Mouse (Mus musculus) cerebellum, adult 9-11 months (tissue): ENCODE results near the gene Tm4sf1.

ENCODE experiments used
- DNase-seq: peaks from one replicate; pipeline ENCODE4 v3.0.0; 2022

The Tm4sf1 gene

DNA sequence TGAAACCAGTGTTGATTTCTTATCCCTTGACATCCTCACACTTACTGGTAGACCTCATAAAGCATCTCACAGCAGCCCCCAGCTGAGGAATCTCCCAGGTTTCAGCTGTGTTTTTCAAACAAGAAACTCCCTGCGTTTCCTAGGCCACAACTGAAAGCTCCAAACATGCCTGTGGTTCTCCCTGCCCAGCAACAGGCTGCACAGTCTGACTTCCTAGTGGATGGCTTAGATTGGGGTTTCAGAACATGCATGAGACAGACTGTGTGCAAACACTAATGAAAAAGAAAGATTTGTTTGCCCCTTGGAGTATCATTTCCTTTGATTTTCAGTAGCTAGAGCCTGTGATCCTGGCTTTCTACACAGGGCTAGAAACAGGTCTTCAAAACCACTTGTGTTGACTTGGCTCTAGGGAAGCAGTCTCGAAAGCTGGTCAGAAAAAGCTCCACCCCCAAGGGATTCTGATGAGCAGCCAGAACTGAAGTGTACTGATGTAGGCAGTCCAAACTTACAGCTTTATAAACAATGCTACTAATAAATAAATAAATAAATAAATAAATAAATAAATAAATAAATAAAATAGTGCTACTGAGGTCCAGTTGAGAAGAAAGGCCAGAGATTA, at the start of gene Tm4sf1:
Gene Tm4sf1 (minus strand): TSS at position 68 of the 619 bp plus-strand sequence.
- no peak for DNase-seq

- DNase-seq = no peak
These were observed 43.0 kb upstream of the Tm4sf1 start for GRCm38 (mm10) chr3:57344811-57345210.

DNA sequence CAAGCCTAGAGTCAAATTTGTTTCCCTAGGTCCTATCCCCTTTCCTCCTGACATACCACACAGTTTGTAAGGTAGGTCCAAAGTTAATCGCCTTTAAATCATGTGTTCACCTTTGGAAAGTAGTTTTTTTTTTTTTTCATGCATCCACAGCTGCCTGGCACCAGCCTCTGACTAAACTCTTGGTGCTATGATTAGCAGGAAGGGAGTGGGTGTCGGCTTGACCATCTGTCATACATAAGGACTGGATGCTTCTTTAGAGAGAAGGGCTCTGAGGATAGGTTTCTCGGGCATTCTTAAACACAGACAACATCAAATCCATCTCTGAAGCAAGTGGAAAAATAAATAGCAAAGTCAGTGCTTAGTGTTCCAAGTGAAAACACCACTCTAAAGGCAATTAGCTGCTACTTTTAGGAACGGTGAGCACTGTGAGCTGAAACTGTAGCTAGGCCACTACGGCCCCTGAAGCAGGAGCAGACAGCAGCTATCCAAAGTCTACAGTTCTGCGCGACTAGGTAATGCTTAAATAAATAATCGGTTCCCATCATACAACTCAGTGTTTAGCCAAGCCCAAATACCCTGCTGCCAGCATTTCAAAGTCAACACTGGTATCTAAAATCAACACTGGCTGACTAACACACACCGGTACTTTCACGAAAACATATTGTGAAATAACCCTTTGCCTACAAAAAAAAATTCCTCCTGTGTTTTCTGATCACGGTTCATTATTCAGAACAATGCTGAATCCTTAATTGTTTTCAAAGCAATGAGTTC, 42.2 kb upstream of the Tm4sf1 start:
- no peak for DNase-seq

DNA sequence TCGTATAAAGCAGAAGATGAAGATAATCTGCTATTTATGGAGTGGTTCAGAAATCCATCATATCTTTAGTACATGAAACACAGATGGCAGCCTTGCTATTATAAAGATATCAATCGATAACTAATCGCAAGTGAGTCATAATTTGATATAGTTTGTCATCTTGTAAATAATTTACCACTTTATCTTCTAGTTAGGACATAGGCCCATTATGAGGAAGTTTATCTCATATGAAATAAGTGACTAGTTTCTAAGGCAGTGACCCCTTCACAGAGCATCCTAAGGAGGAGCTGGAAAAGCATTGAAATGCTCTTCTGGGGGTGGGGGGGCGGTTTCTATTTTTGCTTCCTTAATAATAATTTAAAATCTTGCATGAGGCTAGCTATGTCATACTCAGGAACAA, 41.2 kb upstream of the Tm4sf1 start:
- no peak for DNase-seq

DNA sequence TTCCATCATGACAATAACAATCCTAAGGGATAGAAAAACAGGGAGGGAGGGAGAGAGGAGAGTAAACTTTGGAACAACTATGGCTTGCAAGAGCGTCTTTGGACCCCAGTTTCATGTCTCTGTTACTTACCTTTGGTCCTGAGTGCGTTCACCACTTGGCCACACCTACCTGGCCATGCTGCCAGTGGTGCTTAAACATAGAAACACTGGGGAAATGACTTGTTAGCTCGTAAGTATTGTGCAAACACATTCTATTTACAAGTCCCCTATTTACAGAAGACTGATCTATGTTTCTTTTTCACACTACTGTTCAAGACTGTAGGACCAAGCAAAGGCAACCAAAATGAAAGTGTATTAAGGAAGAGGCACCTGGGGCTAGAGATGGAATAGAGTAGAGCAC, 39.5 kb upstream of the Tm4sf1 start:
- no peak for DNase-seq

DNA sequence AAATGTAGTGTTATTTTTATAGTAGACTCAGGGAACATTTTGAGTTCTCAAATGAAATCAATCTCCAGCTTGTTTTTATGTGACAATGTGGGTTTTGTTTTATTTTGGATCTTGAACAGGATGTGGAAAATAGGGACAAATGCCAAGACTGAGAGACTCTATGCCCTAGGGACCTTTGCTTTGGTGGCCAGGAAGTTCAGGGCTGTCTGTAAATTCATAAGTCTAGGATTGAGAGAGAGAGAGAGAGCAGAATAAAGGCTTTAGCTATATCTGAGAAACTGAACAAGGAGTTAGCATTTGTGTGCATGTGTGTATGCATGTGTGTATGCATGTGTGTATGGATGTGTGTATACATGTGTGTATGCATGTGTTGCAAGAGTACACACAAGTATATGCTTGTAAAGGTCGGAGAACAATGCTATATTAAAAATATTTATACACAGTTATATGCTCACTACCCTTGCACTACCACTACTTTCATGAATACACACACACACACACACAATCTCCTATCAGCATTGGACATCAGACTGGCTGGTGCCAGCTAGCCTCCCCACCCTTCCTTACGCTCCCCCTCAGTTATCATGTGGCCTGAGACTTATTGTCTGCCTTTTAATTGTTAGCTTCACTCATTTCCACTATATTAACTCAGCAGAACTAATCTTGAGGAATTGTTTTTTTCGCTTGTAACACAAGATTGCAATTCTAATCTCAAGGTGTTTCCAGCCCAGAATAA, 33.5 kb upstream of the Tm4sf1 start:
- no peak for DNase-seq

GRCm38 (mm10) chr3:57327941-57328340, 26.2 kb upstream of the Tm4sf1 start:
- DNase-seq = no peak

DNA sequence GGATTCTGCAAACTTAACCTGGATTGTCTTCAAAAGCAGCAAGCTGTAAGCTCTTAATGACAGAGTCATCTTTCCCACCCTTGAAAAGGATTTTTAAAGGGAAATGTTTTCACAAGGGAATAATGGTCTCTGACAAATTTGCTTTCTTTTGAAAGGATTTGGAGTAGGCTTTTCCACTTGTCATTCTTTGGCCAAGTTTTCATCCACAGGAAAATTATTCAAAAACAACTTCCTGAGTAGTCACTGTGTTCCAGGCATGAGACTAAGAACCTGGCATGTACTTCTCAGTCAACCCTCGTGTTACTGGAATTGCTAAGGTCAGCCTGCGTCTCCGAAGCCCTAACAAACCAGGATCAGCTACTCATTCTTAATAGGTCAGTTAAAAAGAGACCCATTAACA, 5.3 kb upstream of the Tm4sf1 start:
- no peak for DNase-seq

DNA sequence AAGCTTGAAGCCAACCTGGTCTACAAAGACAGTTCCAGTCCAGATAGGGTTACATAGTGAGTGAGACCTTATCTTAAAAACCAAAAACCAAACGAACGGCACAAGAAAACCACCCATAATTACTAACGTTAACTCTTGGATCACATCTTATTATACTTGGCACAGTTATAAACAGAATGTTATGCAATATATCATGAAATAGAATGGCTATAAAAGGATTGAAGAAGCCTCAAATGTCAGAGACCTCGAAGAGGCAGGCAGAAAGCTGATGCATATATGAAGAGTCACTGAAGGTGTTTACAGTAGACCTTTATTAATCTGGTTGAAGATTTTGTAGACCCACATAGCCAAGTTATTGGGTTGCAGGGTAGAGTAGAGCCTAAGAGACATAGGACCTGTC, 3.8 kb upstream of the Tm4sf1 start:
- DNase-seq = no peak

- no peak for DNase-seq
These were observed 2.7 kb upstream of the Tm4sf1 start for GRCm38 (mm10) chr3:57304484-57304883.

DNA sequence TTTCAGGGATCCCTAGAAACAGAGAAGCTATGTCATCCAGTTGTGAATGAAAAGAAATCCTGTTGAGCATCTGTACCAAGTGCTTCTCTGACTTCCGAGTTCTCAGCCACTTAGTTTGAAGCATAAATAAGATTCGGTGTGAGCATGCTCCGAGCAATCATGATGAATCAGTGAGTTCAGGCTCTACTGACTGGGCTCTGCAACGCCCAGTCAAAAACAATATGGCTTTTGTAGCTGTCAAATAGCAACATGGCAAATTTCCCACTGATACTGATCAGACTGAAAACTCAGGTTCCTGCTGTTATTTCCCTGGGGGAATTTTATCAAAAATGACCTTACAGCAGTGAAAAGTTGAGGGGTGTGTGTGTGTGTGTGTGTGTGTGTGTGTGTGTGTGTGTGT, 2.3 kb upstream of the Tm4sf1 start:
- DNase-seq = no peak

DNA sequence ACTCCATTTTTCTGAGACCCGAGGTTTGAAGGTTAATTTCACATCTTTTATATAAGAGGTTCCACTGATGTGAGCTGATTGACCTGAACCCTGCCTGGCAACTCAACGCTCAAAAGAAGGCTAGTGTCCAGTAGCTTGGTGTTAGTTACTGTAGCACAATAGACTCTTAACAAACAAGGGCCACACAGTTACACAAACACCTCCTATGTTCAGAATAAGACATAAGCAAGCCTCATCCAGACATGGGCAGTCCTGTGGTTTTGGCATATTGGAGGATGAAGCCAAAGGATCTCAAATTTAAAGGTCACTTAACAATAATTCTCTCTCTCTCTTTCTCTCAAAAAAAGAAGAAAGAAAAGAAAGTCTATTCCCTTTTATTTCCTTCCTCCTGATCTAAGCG, 1.7 kb upstream of the Tm4sf1 start:
- no peak for DNase-seq

- no peak for DNase-seq
These were observed 1.1 kb upstream of the Tm4sf1 start for GRCm38 (mm10) chr3:57302886-57303285.

- DNase-seq = no peak
These were observed 422 bp downstream of the Tm4sf1 start for GRCm38 (mm10) chr3:57301366-57301765.

DNA sequence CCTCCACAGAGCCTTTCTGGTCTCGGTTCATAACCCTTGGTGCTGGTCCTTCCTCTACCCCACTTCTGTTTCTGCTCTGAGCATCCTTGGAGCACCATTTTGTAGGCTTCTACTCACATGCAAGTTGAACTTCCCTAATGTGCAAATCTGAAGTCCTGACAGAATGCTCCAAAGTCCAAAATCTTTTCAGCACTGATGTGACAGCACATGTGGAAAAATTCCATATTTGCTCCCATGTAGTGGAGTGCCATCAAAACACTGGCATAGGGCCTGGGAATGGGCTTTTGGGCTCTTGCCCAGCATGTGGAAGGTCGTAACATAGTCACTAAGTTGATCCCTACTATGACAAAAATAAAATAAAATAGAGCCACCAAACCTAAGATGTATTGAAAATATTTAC, 3.8 kb downstream of the Tm4sf1 start:
- DNase-seq = no peak

DNA sequence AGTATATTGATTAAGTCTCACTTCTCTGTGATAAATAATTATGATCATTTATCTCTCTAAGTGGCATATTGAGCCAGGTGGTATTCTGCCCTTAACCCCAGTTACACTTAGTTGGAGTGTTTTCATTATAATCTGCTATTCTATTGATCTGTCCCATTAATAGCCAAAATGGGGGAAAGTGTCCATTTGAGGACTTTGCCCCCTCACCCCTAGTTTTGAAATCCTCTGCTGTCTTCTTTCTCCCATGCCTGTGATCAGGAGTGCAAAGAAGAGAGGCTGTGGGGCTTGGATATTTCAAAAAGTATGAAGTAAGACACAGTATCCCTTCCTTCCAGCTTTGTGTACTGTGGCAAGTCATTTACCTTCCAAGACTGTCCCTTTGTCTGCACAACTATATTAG, 5.2 kb downstream of the Tm4sf1 start:
- no peak for DNase-seq

GRCm38 (mm10) chr3:57295631-57296030, 6.2 kb downstream of the Tm4sf1 start:
- DNase-seq = no peak

- DNase-seq = peak; percentile 7
These were observed 6.9 kb downstream of the Tm4sf1 start for GRCm38 (mm10) chr3:57294742-57295525.

DNA sequence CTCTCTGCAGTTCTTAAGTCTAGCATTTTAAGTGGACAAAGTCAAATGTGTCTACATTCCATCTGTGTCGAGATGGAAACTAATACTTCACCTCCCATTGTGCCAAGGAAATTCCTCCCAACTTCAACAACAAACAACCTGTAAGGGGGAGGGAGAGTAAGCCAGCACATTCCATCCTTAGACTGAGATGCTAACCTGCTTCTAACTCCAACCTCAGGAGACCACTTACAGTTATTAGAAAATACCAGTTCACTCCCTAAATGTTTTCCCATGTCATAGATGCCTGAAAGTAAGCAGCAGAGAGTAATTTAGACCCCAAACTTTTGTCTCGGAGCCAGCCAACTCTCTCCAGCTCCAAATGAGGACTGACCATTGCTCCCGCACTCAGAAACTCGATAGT, 7.9 kb downstream of the Tm4sf1 start:
- DNase-seq = no peak

DNA sequence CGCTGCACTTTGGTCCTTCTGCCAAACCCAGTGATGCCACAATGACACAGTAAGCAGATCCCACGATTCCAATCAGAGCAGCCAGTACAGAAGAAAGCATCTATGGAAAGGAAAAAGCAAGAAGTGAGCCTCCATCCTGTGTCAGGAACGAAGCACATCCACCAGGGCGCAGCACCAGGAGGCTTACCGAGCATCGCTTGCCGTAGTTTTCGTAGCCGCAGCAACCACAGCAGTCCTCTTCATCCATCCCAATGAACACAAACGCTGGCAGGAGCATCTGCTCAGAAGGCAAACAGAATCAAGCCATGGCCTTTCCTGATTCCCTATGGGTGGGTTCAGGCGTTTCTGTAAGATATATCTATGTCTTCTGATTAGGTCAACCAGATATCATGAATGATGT, 9.0 kb downstream of the Tm4sf1 start:
- DNase-seq = no peak

- DNase-seq = no peak
These were observed 12.8 kb downstream of the Tm4sf1 start for GRCm38 (mm10) chr3:57288944-57289491.

DNA sequence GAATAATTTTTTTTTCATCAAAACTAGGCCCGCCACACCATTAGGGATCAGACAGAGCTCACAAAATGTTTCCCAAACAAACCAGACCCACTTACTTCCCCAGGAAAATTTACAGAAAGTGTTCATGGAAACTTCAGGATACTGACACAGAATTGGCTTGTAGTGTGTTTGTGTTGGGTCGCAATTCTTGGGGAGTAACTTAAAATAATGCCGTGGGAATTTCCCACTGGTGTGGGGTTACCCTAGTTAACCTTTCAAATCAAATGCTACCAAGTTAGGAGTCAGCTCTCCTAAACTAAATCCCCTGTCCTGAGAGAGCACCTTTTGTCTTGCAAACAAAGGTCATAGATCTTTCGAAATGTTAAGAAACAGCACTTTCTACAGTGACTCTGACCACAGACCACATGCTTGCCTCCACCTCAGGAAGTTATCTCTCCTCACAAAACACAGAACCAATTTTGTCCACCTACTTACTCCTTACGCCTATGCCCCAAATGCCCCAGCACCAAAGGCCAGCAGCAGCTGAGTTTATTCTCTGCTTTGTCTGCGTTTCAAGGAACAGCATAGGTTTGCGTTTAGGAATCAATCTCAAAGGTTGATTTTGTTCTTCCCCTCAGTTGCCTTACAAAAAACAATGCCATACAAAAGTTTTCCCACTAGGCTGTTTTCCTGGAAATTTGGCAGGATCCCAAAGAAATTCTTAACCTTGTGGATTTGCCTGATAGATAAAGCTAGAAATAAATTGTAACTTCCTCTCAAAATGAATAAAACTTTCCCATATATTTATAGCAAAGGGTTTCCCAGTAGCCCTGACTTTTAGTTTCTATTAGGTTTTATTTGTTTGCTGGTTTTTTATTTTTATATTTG, 13.7 kb downstream of the Tm4sf1 start:
- DNase-seq = no peak
